Mouse (Mus musculus) adrenal gland, postnatal 25 days (tissue): ENCODE results near the gene Nsmce4a. TPM values are rescaled to one million over a fixed set of nuclear protein-coding genes. Genes with fewer than 3 reads are reported as not detected.
A peak's percentile ranks its signal among the peaks of the same experiment; 100 is the strongest.
"Not testable (repeated sequence)": the region's sequence is repeated elsewhere in the genome, so short reads cannot be mapped to it uniquely, and the experiment has no call there.

Experiments
- DNase-seq: peaks from one replicate; pipeline ENCODE4 v3.0.0; 2021; ENCODE audit warnings: mixed read lengths
- long read RNA-seq: library from polyadenylated mRNA; stranded (forward); transcript quantifications from one replicate; pipeline ENCODE4 v2.0.0, GENCODE M21; 2021
- total RNA-seq: library from RNA; stranded (reverse); gene quantifications from 2 replicates; pipeline ENCODE4 v1.2.3, GENCODE M21; 2021

The Nsmce4a gene
- total RNA-seq = 61.8 and 91.4 TPM in 2 replicates
- long read RNA-seq, transcript Nsmce4a-202 (11 exons, 1,435 nt) = major isoform, 52 of 54 reads
- long read RNA-seq, partial matches to known transcripts = 1 of 54 reads
- long read RNA-seq, other reads (novel, unspliced or antisense) = 1 of 54 reads

- no peak for DNase-seq
Measured at GRCm38 (mm10) chr7:130572821-130573220, at the start of gene Nsmce4a. Gene Nsmce4a (minus strand): TSS chr7:130573118.

GRCm38 (mm10) chr7:130622359-130622758 lies 49.4 kb upstream of the Nsmce4a start:
- DNase-seq = no peak

- DNase-seq = peak; percentile 26
Measured at GRCm38 (mm10) chr7:130621953-130622352, 49.0 kb upstream of the Nsmce4a start.

- no peak for DNase-seq
Measured at GRCm38 (mm10) chr7:130621068-130621467, 48.1 kb upstream of the Nsmce4a start.

GRCm38 (mm10) chr7:130617591-130617990 lies 44.7 kb upstream of the Nsmce4a start:
- no peak for DNase-seq

GRCm38 (mm10) chr7:130613973-130614372 lies 41.1 kb upstream of the Nsmce4a start:
- no peak for DNase-seq

GRCm38 (mm10) chr7:130606958-130607357 lies 34.0 kb upstream of the Nsmce4a start:
- DNase-seq = no peak

- no peak for DNase-seq
Measured at GRCm38 (mm10) chr7:130605111-130605510, 32.2 kb upstream of the Nsmce4a start.

GRCm38 (mm10) chr7:130604390-130604789 lies 31.5 kb upstream of the Nsmce4a start:
- no peak for DNase-seq

- DNase-seq = no peak
Measured at GRCm38 (mm10) chr7:130603556-130603955, 30.6 kb upstream of the Nsmce4a start.

- DNase-seq = no peak
Measured at GRCm38 (mm10) chr7:130602804-130603203, 29.9 kb upstream of the Nsmce4a start.

GRCm38 (mm10) chr7:130600546-130600945 lies 27.6 kb upstream of the Nsmce4a start:
- no peak for DNase-seq

- no peak for DNase-seq
Measured at GRCm38 (mm10) chr7:130600074-130600473, 27.2 kb upstream of the Nsmce4a start.

- no peak for DNase-seq
Measured at GRCm38 (mm10) chr7:130597546-130597945, 24.6 kb upstream of the Nsmce4a start.

GRCm38 (mm10) chr7:130596079-130596855 lies 23.3 kb upstream of the Nsmce4a start:
- DNase-seq = not testable (repeated sequence)

GRCm38 (mm10) chr7:130593375-130594239 lies 20.7 kb upstream of the Nsmce4a start:
- not testable (repeated sequence) for DNase-seq

- not testable (repeated sequence) for DNase-seq
Measured at GRCm38 (mm10) chr7:130592975-130593374, 20.1 kb upstream of the Nsmce4a start.

GRCm38 (mm10) chr7:130590845-130591437 lies 18.0 kb upstream of the Nsmce4a start:
- no peak for DNase-seq

- no peak for DNase-seq
Measured at GRCm38 (mm10) chr7:130590081-130590828, 17.3 kb upstream of the Nsmce4a start.

GRCm38 (mm10) chr7:130586521-130587072 lies 13.7 kb upstream of the Nsmce4a start:
- no peak for DNase-seq

GRCm38 (mm10) chr7:130578607-130579006 lies 5.7 kb upstream of the Nsmce4a start:
- DNase-seq = no peak
